Mouse (Mus musculus) ovary, postnatal 14 days (tissue): Measurements from ENCODE around the gene 1700010I14Rik.

Experiments used
- DNase-seq: peaks from one replicate; pipeline ENCODE4 v3.0.0; 2022; ENCODE audit warnings: low spot score

The 1700010I14Rik gene

GRCm38 (mm10) chr17:8988119-8988807 is at the start of gene 1700010I14Rik:
1700010I14Rik (plus strand) TSS chr17:8988333.
- peak; percentile 85 for DNase-seq

- no peak for DNase-seq
These were observed 36.5 kb upstream of the 1700010I14Rik start for GRCm38 (mm10) chr17:8951588-8951987.

- no peak for DNase-seq
These were observed 35.2 kb upstream of the 1700010I14Rik start for GRCm38 (mm10) chr17:8952951-8953350.

- DNase-seq: no peak
These were observed 30.0 kb upstream of the 1700010I14Rik start for GRCm38 (mm10) chr17:8958125-8958524.

- DNase-seq: no peak
These were observed 27.7 kb upstream of the 1700010I14Rik start for GRCm38 (mm10) chr17:8960386-8960785.

- DNase-seq: no peak
These were observed 27.0 kb upstream of the 1700010I14Rik start for GRCm38 (mm10) chr17:8961097-8961496.

- no peak for DNase-seq
These were observed 26.5 kb upstream of the 1700010I14Rik start for GRCm38 (mm10) chr17:8961644-8962043.

- no peak for DNase-seq
These were observed 23.0 kb upstream of the 1700010I14Rik start for GRCm38 (mm10) chr17:8965177-8965576.

- DNase-seq: no peak
These were observed 15.8 kb upstream of the 1700010I14Rik start for GRCm38 (mm10) chr17:8972152-8972854.

- no peak for DNase-seq
These were observed 14.8 kb upstream of the 1700010I14Rik start for GRCm38 (mm10) chr17:8973331-8973730.

- DNase-seq: no peak
These were observed 13.7 kb upstream of the 1700010I14Rik start for GRCm38 (mm10) chr17:8974423-8974822.

- no peak for DNase-seq
These were observed 13.2 kb upstream of the 1700010I14Rik start for GRCm38 (mm10) chr17:8974823-8975397.

- DNase-seq: no peak
These were observed 11.4 kb upstream of the 1700010I14Rik start for GRCm38 (mm10) chr17:8976745-8977144.

- no peak for DNase-seq
These were observed 10.9 kb upstream of the 1700010I14Rik start for GRCm38 (mm10) chr17:8977271-8977670.

- DNase-seq: no peak
These were observed 4.6 kb upstream of the 1700010I14Rik start for GRCm38 (mm10) chr17:8983576-8983975.

GRCm38 (mm10) chr17:8985714-8986113 is 2.4 kb upstream of the 1700010I14Rik start:
- no peak for DNase-seq

- no peak for DNase-seq
These were observed 1.6 kb upstream of the 1700010I14Rik start for GRCm38 (mm10) chr17:8986551-8986950.

GRCm38 (mm10) chr17:8987369-8987768 is 764 bp upstream of the 1700010I14Rik start:
- no peak for DNase-seq

- DNase-seq: no peak
These were observed 3.0 kb downstream of the 1700010I14Rik start for GRCm38 (mm10) chr17:8991160-8991559.

- no peak for DNase-seq
These were observed 7.2 kb downstream of the 1700010I14Rik start for GRCm38 (mm10) chr17:8995344-8995743.

GRCm38 (mm10) chr17:9002438-9002837 is 14.3 kb downstream of the 1700010I14Rik start:
- DNase-seq: no peak

GRCm38 (mm10) chr17:9004516-9004915 is 16.4 kb downstream of the 1700010I14Rik start:
- no peak for DNase-seq
